Mouse (Mus musculus): ENCODE measurements at regions not wholly inside any gene's neighbourhood (a gene's known extent, or its start where the extent isn't known, plus 50 kb on each side); places are given as distances from the start of the nearest gene placed in this dataset.

GRCm38 (mm10) chr10:44976815-44977214 lies 90.2 kb upstream of the Prep start:
- no peak for TF ChIP-seq CTCF (IDR thresholded peaks at IDR 0.05; ENCODE audit: insufficient read depth, low read depth, low read length)
- TF ChIP-seq POLR2A (IDR thresholded peaks at IDR 0.05; ENCODE audit: insufficient read depth, low read depth, low read length), result no peak
